Mouse (Mus musculus) kidney, adult 8-10 months (tissue): ENCODE data around the gene Ngly1.
"Not testable (repeated sequence)": the region's sequence is repeated elsewhere in the genome, so short reads cannot be mapped to it uniquely, and the experiment has no call there.

ENCODE experiments used
- DNase-seq, 2 experiments: peaks; one replicate each; pipeline ENCODE4 v3.0.0; 2022

Ngly1 gene

DNA sequence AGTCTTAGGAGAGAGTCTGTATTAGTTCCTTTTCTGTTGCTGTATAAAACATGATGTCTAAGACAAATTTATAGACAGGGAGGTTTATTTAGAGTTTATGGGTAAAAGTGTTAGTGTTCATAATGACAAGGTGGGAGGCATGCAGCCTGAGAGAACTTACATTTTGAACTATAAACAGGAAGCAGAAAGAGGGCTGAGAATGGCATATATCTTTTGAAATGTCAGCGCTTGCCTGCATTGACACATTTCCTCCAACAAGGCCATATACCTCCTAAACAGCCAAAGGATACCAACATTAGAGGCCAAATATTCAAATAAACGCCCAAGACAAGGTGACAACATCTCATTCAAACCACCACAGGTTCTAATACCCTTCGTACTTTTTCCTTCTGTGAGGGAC is 12.8 kb downstream of the Ngly1 start:
- DNase-seq = no peak

GRCm38 (mm10) chr14:16267028-16267427 is 17.9 kb downstream of the Ngly1 start:
- DNase-seq = no peak

GRCm38 (mm10) chr14:16269776-16270175 is 20.7 kb downstream of the Ngly1 start:
- no peak for DNase-seq

DNA sequence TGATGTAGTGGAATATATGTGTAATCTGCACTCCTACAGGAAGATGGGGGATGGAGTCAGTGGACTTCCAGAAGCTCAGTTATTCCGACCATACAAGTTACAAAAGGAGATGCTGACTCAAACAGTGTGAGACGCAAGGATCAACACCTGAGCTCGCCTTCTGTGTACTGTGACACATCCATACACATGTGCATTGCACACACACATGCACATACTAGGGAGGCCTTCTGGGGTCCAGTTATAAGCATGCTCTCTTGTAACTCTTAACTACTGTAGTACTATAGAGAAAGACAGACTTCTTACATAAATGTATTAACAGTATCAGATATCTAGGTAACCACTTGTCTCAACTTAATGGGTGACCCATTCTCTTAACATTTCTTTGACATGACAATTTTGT is 24.6 kb downstream of the Ngly1 start:
- DNase-seq = no peak

DNA sequence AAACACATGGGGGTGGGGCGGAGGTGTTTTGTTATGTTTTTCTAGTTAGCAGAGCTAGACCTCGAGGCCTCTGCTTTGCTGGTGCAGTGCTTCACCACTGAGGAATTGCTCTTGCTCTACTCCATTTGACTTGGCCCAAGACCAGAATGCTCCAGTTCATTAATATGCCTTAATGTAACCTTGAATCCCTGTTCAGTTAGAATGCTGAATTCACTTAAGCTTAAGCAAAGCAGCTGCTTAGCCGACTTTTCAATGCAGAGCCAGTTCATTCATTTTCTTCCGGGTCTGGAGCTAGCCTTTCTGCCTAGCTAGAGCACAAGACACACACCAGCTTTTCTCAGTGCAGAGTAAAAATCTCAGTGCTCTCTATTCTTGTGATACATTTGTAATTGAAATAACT is 30.1 kb downstream of the Ngly1 start:
- DNase-seq = peak; percentile 16 to 54

GRCm38 (mm10) chr14:16283966-16284365 is 34.9 kb downstream of the Ngly1 start:
- no peak for DNase-seq

DNA sequence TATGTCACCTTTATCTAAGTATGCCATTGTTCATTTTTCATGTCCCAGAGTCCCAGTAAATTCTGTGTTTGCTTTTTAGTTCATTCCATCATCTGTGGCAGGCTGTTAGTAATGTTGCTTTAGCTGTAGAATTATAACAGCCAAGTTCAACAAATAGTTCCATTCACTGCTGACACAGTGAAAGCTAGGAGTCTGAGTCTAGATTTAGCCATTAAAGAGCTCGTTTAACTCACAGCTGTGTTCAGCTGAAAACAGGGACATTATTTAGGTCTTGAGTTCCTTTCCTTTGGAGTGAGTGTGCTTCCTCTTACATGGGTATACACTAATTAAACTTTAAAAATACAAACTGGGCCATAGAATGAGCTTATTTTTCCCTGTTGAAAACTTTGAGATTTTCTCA is 43.3 kb downstream of the Ngly1 start:
- no peak for DNase-seq

DNA sequence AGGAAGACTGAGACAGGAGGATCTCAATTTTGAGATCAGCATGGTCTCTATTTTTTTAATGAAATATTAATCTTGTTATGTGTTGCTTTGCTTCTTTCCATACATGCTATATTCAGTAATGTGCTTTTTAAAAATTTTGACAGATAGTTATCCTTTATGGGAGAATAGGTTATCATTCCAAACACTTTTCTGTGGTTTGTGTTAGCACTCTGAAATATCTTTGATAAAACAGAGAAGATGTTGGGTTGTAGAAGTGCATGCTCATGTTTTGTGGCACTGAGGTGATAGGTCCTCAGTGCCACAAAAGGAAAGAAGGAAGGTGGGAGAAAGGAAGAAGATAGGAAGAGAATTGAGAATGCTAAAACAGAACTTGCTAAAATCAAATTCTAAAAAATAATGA is 43.9 kb downstream of the Ngly1 start:
- DNase-seq = no peak

DNA sequence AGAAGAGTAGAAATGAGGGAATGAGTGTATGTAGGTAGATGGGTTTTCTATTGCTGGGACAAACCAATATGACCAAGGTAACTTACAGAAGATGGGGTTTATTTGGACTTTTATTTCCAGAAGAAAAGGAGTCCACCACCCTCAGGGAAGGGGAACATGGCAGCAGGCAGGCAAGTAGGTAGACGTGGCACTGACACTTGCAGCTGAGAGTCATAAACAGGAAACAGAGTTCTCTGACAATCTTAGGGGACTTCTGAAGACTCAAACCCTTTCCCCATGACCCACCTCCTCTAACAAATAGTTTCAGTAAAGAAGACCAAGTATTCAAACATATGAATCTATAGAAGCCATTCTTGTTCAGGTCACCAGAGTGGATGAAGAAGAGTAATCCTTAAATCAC is 44.8 kb downstream of the Ngly1 start:
- no peak for DNase-seq

DNA sequence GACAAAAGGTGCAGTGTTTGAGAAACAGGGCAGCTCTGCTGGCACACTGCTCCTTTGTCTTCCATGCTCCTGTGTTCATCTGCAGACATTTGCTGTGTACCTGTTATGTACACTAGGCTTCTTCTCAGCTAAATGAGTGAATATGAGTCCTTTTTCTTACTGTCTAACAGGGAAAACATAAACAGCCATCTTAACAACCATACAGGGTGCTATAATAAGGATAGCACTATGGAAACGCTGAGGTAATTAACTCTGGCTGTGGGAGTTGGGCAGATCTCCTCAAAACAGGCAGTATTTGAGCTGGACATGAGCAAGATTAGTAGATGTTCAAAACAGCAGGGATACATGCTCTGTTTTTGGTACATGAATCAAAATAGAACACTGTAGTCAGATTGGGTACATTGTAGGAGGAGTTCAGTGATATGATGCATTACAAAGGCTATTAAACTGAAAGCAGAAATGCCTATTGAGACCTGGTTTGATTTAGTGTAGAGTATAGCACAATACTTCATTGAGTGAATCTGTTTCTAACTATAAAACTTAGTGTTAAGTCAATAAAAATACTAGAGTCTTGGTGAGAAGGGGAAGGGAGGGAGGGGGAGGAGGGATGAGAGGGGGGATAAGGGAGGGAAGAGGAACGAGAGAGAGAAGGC is 47.9 kb downstream of the Ngly1 start:
- DNase-seq = no peak

- DNase-seq = no peak
Observed at GRCm38 (mm10) chr14:16301735-16302134, 52.7 kb downstream of the Ngly1 start.

- no peak for DNase-seq
Observed at GRCm38 (mm10) chr14:16302688-16303087, 53.6 kb downstream of the Ngly1 start.

DNA sequence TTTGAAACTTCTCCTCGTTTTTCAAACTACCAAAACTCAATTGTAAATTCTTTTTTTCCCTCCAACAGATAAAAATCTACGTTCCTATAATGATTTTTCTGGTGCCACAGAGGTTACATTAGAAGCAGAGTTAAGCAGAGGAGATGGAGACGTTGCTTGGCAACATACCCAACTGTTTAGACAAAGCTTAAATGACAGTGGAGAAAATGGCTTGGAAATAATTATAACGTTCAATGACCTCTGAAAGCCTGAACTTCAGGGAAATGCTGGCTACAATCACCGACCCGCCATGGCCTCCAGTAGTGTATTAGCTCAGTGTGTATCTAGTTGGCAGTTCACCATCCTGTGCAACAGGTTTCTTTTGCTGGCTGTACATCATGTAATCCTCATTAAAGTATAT is 61.7 kb downstream of the Ngly1 start:
- DNase-seq = no peak

- no peak for DNase-seq
Observed at GRCm38 (mm10) chr14:16312599-16312998, 63.5 kb downstream of the Ngly1 start.

GRCm38 (mm10) chr14:16313073-16313472 is 64.0 kb downstream of the Ngly1 start:
- not testable (repeated sequence) for DNase-seq

DNA sequence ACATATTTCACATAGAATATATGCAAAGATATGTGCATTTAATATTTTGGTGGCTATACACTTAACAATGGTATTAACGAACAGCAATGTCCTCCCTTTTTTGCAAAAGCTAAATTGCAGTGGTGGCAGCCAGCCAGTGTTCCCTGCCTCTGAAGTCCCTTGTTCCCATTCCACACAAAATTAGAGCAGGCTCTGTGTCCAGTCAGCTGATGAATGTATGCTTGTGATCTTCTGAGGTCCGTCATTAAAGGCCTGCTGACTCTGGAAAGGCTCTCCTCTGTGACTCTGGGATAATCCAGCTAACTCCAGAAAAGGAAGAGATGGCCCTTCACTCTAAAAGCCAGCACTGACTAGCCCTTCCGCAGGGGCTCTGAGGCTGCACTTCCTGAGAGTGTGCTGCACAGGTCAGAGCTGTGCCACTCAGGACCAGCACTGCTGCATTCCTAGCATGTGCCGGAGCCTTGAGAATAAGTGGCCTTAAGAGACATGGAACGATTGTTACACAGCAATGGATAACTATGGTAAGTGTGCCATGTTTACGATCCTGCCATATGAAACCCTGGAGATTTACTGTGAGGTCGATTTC is 64.9 kb downstream of the Ngly1 start:
- no peak for DNase-seq

GRCm38 (mm10) chr14:16314842-16315241 is 65.8 kb downstream of the Ngly1 start:
- DNase-seq = no peak

DNA sequence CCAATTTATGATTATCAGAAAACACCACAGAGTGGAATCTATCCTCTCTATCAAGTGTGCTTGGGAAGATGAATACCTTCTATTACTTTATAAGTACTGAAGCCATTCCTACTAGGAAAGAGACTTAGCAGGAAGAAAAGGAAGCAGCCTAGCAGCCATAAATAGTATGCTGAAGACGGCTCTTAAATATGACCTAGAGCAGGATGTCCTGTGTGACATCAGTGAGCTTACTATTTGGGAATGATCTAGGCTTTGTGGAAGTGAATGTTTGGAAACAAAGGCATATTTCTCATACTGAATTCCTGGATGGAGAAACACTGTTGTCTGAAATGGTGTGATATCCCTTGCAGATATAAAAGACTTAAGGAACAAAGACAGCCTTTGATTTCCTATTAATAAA is 67.6 kb downstream of the Ngly1 start:
- DNase-seq = peak in 1 of 2 experiments; percentile 20

GRCm38 (mm10) chr14:16319818-16320217 is 70.7 kb downstream of the Ngly1 start:
- no peak for DNase-seq

- no peak for DNase-seq
Observed at GRCm38 (mm10) chr14:16324394-16324793, 75.3 kb downstream of the Ngly1 start.

DNA sequence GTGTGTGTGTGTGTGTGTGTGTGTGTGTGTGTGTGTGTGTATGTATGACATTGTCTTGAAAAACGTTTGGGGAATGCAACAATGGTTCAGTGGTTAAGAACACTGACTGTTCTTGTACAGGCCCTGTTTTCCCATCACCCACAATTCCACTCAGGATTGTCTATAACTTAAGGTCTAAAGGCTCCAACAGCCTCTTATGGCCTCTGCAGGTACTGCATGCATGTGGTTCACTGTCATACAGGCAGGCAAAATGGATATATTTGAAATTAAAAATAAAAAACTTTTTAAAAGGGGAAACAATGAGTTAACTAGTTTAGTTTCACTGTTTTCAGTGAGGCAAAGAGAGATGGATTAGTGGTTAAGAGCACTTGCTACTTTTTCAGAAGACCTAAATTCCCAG is 76.1 kb downstream of the Ngly1 start:
- DNase-seq = no peak

DNA sequence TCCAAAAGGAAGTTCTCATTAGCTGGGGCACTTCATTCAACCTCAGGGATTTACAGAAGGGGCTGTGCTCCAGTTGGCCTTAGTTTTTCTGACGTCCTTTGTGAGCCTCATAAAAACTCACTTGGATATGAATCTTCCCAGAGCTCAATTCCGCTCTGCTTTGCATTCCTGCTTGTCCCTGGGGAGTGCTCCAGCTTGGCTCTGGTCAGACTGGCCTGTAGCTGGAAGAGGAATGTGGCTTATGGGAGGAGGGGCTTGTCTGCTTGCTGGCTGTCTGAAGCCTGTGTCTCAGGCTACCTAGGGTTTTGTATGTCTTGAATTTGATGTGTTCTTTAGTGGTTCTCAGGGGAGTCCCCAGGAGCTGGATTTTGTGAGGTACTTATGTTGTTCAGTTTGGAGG is 79.5 kb downstream of the Ngly1 start:
- peak; percentile 45 to 55 for DNase-seq

GRCm38 (mm10) chr14:16328959-16329480 is 79.9 kb downstream of the Ngly1 start:
- no peak for DNase-seq

- DNase-seq = no peak
Observed at GRCm38 (mm10) chr14:16329756-16330155, 80.7 kb downstream of the Ngly1 start.

- DNase-seq = no peak
Observed at GRCm38 (mm10) chr14:16334260-16334659, 85.2 kb downstream of the Ngly1 start.
